Mouse (Mus musculus) spleen, adult 2 months (tissue): Measurements from ENCODE around the gene Ccdc50. TPM values are rescaled to one million over a fixed set of nuclear protein-coding genes. Genes with fewer than 3 reads are reported as not detected.

Experiments used
- DNase-seq, 2 experiments: peaks; one replicate each; pipeline versions ENCODE4 v3.0.0 to v3.0.0-alpha.2; 2012 to 2021; ENCODE audit warnings: low spot score in 2 of 2, low read depth in 1 of 2
- H3K27ac ChIP-seq: fragments of 200-500 bp; 2 replicates; pipeline ENCODE4 v1.5.1; 2012; ENCODE audit warnings: low read length, inconsistent platforms; ENCODE audit not compliant: insufficient read depth
- H3K27me3 ChIP-seq: fragments of 200-500 bp; 2 replicates; pipeline ENCODE4 v1.6.1; 2012; ENCODE audit warnings: mild to moderate bottlenecking, moderate library complexity, low read length, inconsistent platforms; ENCODE audit not compliant: control insufficient read depth, insufficient read depth
- H3K36me3 ChIP-seq: fragments of 200-500 bp; 2 replicates; pipeline ENCODE4 v1.6.1; 2012; ENCODE audit warnings: mild to moderate bottlenecking, low read length, inconsistent platforms; ENCODE audit not compliant: control insufficient read depth, insufficient read depth
- H3K4me1 ChIP-seq: fragments of 200-500 bp; 2 replicates; pipeline ENCODE4 v1.6.1; 2011; ENCODE audit warnings: inconsistent platforms; ENCODE audit not compliant: control insufficient read depth, insufficient read depth, insufficient read length
- H3K4me3 ChIP-seq: fragments of 200-500 bp; 2 replicates; pipeline ENCODE4 v1.5.1; 2011; ENCODE audit warnings: mild to moderate bottlenecking, inconsistent platforms; ENCODE audit not compliant: insufficient read depth, insufficient read length; ENCODE audit errors: extremely low read depth
- CTCF ChIP-seq: fragments of 200-500 bp; IDR thresholded peaks from 2 replicates; pipeline ENCODE4 v1.5.1; 2011; ENCODE audit warnings: mild to moderate bottlenecking, inconsistent platforms; ENCODE audit not compliant: insufficient read depth, insufficient read length, insufficient replicate concordance; ENCODE audit errors: extremely low read depth
- POLR2A ChIP-seq: fragments of 200-500 bp; IDR thresholded peaks from 2 replicates; pipeline ENCODE4 v1.6.1; 2011; ENCODE audit warnings: low read depth, low read length, inconsistent platforms
- WGBS: fragments of 180-500 bp; shearing (Covaris S2); methylation state at CpG from one replicate; pipeline ENCODE4 v1.1.7; 2018; 5-methylcytosine and 5-hydroxymethylcytosine counted together
- polyA plus RNA-seq: library from polyadenylated mRNA; depleted of rRNA; stranded (reverse); fragments of >200 nt; gene quantifications from 2 replicates; pipeline ENCODE4 v1.2.3, GENCODE M21; 2012

The Ccdc50 gene
- polyA plus RNA-seq, 1 experiment: 15.1 TPM

DNA sequence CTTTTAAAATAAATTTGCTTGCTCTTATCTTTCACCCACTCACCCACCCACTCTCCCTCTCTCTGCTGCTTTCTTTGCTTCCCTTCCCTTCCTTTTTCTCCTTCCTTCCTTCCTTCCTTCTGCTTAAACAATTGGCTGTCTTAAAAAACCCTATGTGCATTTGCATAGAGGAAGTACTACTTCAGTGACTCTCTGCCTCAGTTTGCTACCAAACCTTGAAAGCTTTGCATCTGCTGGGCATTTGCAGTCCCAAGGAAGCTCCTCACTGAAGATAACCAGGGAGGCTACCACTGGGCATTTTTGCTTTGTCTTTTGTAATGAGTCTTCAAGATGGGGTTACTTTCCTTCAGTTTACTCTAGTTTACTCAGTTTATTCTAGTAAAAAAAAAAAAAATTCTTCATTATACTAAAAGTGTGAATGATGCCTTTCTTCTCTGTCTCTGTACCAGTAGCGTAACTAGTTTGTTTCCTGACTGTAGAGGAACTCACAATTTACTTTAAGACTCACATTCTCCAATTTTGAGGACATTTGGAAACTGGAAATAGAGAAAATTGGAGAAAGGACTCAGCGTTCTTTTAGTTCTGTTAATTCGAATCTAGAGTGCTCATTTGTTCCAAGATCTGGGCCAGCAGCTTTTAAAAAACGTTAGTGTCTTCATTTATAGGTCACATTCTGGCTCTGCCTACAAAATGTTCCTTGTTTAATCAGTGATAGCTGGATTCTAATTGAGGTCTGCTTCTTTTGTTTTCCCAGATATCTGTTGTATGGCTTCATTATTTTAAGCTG is 6.8 kb downstream of the Ccdc50 start:
- no peak for DNase-seq
- H3K27ac ChIP-seq: no peak overlapping the region; the same call in 1 of the 2 replicates
- 78% methylated on average over 4 of the region's 4 CpGs for WGBS
- TF ChIP-seq CTCF: no peak
- no peak for TF ChIP-seq POLR2A
- peaks cover 12% of the 10 kb centered on the region; the same call in 1 of the 2 replicates for H3K4me1 ChIP-seq
- no peak overlapping the region; the same call in 1 of the 2 replicates for H3K4me3 ChIP-seq
- peaks cover 2% of the 10 kb centered on the region for H3K36me3 ChIP-seq
- no peaks in the 10 kb centered on the region for H3K27me3 ChIP-seq

DNA sequence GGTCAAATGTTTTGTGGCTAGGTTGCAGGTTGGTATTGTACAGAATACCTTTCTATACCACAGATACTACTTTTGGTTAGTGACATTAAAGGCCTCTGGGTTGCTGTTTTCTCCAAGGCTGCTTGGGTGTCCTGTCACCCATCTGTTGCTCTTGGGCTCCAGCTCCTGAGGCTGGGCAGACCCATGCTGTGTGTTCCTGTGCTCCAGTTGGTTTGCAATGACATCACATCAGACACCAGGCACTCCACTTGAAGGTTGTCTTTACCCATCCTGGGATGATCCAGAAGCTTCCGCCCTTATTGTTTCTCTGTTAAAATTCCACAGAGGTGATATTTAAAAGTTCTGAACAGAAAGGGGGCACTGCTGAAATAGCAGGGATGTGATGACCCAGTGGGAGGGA is 8.3 kb downstream of the Ccdc50 start:
- Histone ChIP-seq H3K27me3 (no peaks in the 10 kb centered on the region), H3K4me1 (peaks cover 9% of the 10 kb centered on the region; the same call in 1 of the 2 replicates), H3K27ac (no peak overlapping the region), H3K36me3 (peaks cover 2% of the 10 kb centered on the region), H3K4me3 (no peak overlapping the region)
- DNase-seq: no peak
- no peak for TF ChIP-seq POLR2A
- no peak for TF ChIP-seq CTCF
- 98% methylated on average over 1 of the region's 1 CpGs for WGBS

GRCm38 (mm10) chr16:27399026-27399718 is 10.5 kb downstream of the Ccdc50 start:
- DNase-seq: no peak
- H3K36me3 ChIP-seq: no peaks in the 10 kb centered on the region; the same call in 1 of the 2 replicates
- H3K4me1 ChIP-seq: peaks cover 6% of the 10 kb centered on the region; the same call in 1 of the 2 replicates
- TF ChIP-seq CTCF (no peak), POLR2A (no peak)
- H3K27me3 ChIP-seq: no peaks in the 10 kb centered on the region
- 52% methylated on average over 3 of the region's 3 CpGs for WGBS
- H3K27ac ChIP-seq: no peak overlapping the region
- no peak overlapping the region for H3K4me3 ChIP-seq

GRCm38 (mm10) chr16:27399719-27400253 is 11.1 kb downstream of the Ccdc50 start:
- H3K4me1 ChIP-seq: peaks cover 6% of the 10 kb centered on the region; the same call in 1 of the 2 replicates
- H3K27me3 ChIP-seq: no peaks in the 10 kb centered on the region
- WGBS: 72% methylated on average over 6 of the region's 6 CpGs
- DNase-seq: no peak
- H3K36me3 ChIP-seq: no peaks in the 10 kb centered on the region; the same call in 1 of the 2 replicates
- no peak overlapping the region for H3K27ac ChIP-seq
- no peak overlapping the region for H3K4me3 ChIP-seq
- TF ChIP-seq POLR2A (no peak), CTCF (no peak)

DNA sequence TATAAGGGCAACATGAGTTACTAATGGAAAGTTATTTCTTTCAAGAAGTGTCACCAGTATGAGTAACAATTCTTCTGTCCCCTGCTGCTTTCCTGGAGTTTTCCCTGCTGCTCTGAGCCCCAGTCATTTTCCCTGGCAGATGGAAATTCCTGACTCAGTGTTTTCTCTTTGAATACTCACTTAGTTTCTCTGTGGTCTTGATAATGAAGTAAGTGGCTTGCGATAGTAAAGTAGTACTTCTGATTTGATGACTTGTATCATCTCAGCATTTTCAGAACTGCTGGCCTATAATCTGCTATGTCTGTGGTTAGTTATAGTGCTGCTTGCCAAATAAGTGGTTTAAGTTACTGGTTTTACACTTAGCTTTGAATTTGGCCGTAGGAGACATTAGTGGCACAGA is 12.9 kb downstream of the Ccdc50 start:
- H3K4me1 ChIP-seq: peaks cover 3% of the 10 kb centered on the region; the same call in 1 of the 2 replicates
- TF ChIP-seq CTCF (no peak), POLR2A (no peak)
- no peaks in the 10 kb centered on the region for H3K27me3 ChIP-seq
- no peak for DNase-seq
- H3K4me3 ChIP-seq: no peak overlapping the region
- H3K36me3 ChIP-seq: peaks cover 3% of the 10 kb centered on the region
- no peak overlapping the region for H3K27ac ChIP-seq
- 54% methylated on average over 2 of the region's 2 CpGs for whole genome bisulfite sequencing

- H3K36me3 ChIP-seq: peaks cover 6% of the 10 kb centered on the region
- H3K4me3 ChIP-seq: no peak overlapping the region
- no peak for TF ChIP-seq CTCF
- no peak for TF ChIP-seq POLR2A
- no peaks in the 10 kb centered on the region; the same call in 1 of the 2 replicates for H3K4me1 ChIP-seq
- DNase-seq: no peak
- no peaks in the 10 kb centered on the region for H3K27me3 ChIP-seq
- no peak overlapping the region for H3K27ac ChIP-seq
These were observed 15.4 kb downstream of the Ccdc50 start for GRCm38 (mm10) chr16:27404107-27404506.
